Mouse (Mus musculus): ENCODE results near the gene Mier1. TPM values are rescaled to one million over a fixed set of nuclear protein-coding genes. Genes with fewer than 3 reads are reported as not detected.

Mier1 gene
- total RNA-seq (2022) = 10 to 100 TPM; 27.8 to 32.0 (median 29.6) TPM

DNA sequence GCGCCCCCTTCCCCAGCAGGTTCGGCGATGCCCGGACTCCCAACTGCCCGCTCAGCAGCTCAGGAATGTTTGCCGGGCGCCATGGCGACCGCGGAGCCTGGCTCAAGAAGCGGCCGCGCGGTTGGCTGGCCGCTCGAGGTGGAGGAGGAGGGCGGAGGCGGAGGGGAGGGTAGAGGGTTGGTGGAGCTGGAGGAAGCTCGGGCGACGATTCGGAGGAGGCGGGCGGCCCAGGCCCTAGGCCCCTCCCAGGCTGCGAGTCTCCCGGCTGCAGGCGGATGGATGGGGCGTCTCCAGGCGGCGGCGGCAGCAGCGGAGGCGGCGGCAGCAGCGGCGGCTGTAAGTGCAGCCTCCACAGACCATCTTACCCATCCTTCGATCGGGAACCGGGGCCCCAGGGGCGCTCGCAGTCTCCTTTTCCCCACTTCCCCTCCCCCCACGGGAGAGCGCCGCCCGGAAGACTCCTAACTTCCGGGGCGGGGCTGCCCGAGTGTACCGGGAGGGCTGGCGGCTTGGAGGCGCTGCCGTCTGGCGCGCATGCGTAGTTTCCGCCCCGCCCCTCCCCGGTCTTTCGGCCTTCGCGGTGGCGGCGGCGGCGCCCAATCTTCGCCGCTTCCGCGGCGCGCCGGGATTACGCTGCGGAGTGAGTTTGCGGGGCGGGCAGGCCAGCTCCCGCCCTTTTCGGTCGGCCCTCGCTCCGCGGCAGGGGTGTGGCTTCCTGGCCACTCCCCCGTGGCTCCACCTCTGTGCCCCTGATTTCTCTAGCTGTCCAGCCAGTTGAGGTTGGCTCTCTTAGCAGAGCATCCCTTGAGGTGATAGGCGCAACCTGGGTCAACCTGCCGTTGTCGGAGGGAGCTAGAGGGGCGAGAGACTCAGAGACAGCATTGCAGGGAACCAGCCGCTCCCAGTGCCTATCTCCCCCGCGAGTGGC lies at the start of gene Mier1, which contains the start of gene Wdr78:
Gene Mier1 (plus strand): TSS at position 207 of the 928 bp plus-strand sequence.
Gene Wdr78 (minus strand): TSS at position 372 of the 928 bp plus-strand sequence.
- DNase-seq (ENCODE audit: low spot score) = peak; percentile 93

DNA sequence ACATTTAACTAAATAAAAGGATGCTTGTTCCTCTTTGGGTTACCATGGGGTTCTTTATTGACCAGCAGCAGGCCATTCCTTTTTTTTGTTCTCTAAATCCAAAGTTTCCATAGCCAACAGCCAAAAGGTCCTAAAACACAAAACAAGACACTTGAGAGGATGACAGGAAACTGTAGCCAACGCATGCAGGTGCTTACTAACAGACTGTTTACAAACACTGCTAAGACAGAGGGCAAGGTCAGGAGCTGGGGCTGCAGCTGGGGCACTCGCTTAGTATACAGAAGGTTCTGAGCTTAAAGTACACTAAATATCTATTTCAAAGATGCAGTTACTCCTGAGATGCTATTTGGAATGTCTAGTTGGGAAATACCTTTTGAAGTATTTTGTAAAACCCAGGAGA lies 49.8 kb upstream of the Mier1 start:
- no peak for DNase-seq (ENCODE audit: low spot score)

DNA sequence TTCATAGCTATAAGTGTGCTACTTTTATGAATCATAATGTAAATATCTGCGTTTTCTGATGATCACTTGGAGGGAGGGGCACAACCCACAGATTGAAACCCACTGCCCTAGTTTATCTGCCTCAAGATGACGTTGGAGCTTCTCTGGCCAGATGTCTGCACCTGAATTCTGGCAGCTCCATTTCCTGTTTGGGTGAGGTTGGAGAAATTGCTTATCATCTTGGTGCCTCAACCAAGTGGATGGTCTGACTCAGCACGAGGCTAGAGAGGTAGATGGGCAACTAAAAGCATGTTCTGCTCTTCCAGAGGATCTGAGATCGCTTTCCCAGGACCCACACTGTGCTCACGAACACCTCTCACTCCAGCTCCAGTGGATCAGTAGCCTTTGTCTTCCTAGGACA lies 49.2 kb upstream of the Mier1 start:
- no peak for DNase-seq (ENCODE audit: low spot score)

DNA sequence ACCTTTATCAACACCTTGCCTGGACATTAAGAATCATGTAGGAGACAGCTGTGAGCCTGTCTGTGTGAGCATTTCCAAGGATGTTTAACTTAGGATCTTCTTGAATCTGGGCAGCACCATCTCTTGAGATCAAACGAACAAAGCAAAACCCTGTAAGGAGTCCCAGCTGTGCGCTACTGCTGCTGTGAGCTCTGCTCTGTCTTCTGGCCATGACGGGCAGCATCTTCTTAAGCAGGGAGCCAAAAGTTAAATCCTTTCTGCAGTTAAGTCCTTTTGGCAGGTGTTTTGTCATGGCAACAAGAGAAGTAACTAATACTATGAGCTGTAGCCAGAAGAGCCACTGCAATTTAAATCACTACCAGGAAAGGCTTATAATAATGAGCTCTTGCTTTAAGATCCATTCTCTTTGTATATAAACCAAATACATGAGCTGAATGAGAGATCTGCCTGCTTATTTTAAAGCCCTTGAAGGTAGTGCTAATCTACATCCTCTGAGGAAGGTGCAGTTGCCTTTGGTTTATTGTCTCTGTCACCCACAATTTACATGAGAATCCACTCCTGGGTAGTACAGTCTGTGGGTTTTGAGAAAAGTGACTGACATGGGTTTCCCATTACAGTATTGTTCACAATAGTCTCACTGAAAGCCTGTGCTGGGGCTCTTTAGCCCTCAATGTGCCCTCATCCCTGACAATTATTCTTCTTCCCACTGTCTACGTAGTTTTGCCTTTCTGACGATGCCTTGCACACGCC lies 46.1 kb upstream of the Mier1 start:
- no peak for DNase-seq (ENCODE audit: low spot score)

DNA sequence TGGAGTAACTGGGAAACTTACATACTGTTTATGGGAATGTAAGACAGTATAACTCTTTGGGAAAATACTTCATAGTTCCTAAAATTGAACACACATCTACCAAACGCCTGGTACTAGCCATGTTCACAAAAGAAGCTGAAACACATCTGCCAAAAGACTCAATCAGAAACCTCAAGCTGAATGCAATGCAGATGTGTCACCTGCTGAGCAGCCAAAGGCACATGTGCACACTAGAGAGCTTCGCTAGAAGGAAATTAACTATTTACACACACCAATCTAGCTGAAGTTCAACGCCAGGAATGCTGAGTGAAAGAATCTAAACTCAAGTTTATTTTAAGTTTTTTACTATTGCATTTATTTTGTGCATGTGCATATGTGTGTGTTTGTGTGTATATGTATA lies 43.6 kb upstream of the Mier1 start:
- no peak for DNase-seq (ENCODE audit: low spot score)

DNA sequence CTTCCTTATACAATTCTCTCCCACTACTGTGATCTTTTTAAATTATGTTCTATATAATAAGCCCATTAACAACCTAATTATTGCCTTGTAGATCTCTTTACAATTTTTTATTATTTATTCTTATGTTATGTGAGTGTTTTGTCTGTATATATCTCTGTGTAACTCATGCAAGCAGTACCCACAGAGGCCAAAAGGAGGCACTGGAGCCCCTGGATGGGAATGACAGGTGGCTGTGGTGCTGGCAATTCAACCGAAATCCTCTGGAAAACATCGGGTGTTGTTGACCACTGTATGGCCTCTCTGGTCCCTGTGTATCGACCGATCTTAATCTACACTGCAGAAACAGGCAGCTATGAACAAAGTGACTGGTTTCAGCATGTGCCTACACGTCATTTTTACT lies 29.0 kb upstream of the Mier1 start:
- no peak for DNase-seq (ENCODE audit: low spot score)

DNA sequence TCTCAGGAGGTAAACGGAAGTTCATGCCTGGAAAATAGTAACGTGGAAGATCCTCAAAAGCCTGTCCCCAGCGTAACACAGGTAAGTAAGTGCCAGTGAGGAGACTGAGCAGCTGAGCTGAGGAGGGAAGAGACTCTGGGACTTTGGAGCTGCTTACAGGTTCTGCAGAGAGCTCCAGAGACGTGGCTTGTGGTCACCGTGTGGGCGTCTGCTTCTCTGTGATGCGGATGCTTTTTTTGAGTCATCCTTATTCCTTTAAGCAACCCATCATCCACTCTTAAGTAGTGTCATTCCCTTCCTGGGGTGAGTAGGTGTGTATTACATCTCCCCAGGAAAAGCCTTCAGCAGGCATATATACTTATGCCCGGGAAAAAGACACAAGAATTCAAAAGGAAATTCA lies 18.3 kb upstream of the Mier1 start:
- no peak for DNase-seq (ENCODE audit: low spot score)

DNA sequence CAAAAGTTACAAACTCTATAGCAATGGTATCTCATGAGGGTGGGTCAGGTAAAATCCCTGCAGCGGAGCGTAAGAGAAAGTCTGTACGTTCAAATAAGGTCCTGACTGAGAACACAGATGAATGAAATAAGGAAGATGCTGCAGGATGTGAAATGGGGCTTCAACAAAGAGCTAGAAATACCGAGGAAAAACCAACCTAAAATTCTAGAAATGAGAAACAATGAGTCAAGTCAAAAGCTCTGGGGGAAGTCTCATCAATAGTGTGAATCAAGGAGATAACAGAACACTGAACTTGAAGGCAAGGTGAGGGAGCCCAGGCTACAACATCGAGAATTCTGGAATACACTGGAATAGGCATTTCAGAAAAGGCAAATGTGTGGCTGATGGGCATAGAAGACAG lies 15.7 kb upstream of the Mier1 start:
- DNase-seq (ENCODE audit: low spot score) = no peak

DNA sequence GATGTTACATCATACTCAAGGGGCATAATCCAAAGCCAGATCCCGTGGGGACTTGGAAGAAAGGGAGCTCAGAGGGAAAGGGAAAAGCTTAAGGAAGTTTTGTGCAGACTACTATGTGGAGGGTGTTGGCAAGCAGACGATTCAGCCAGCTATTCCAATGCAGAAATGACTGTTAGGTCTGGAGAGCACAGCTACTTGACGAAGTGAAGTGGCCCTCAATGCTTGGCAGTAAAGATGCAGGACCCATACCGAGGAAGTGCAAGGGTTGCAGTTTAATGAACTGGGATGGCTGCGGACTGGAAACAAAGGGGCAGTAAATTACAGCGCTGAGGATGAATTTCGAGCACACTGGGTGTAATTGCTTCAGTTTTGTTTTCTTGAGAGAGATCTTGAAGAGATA lies 1.5 kb upstream of the Mier1 start:
- no peak for DNase-seq (ENCODE audit: low spot score)

DNA sequence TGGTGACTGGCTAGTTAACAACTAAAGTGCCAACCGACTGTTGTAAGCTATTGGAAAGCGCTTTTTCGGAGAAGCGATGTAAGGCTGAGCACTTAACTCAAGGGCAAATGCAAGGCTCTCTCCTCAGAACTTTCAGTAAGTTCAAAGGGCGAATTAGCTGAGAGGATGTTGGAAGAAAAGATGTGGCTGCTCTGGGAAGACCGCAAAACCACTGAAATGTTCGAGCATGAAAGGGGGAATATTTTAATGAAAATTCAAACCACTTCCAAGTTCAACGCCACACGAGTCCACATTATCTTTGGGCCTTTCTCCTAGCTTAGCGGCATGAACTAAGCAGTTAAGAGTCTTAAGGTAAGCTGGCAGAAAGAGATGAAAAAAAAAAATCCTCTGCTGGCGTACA lies 788 bp upstream of the Mier1 start:
- no peak for DNase-seq (ENCODE audit: low spot score)

DNA sequence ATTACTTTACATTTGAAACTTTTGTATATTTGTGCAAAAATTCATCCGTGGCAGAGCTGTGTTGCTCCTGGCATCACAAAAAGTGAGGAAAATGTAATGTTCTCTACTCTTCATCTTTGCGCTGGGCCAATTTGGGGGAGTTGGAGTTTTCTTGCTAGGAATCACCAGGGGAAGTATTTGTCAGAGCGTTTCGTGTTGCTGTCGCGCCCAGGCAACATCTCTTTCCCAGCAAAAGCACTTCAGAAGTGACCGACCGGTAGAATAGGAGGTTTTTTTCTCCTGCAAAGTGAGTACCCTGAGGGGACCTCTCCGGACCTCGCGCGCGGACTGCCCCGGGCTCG lies 4.7 kb downstream of the Mier1 start:
- no peak for DNase-seq (ENCODE audit: low spot score)

DNA sequence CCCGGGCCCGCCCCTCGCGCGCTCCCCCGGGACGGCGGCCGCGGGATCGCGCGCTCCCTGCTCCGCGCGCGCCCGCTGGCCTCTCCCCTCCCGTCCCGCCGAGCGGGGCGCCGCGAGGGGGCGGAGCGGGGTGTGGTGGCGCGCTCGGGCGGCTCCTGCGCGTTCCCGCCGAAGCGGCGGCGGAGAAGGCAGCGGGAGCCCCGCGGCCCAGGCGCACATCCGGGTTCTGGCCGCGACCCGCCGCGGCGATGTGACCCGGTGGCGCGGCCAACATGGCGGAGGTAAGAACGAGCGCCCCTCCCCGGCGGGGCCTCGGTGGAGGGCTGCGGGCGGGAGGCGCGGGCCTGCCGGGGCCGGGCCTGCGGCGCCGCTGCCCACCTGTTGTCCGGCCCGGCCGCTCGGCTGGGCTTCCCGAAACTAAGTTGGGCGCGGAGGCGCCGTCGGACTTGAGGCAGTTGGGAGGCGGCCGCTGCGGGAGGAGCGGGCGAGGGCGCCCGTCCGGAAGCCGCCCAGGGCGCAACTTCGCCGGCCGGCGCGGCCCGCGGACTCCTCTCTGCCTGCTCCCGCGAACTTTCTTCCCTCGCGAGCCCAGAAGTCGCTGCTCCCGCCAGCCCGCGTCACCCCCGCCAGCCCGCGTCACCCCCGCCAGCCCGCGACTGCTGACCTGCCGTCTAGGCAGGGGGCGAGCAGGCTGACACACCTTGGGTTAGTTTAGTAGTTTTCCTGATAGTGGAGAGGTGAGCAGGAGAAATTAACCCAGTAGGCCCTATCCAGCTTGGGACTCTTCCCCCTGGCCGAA lies 5.2 kb downstream of the Mier1 start:
- peak; percentile 78 for DNase-seq (ENCODE audit: low spot score)

DNA sequence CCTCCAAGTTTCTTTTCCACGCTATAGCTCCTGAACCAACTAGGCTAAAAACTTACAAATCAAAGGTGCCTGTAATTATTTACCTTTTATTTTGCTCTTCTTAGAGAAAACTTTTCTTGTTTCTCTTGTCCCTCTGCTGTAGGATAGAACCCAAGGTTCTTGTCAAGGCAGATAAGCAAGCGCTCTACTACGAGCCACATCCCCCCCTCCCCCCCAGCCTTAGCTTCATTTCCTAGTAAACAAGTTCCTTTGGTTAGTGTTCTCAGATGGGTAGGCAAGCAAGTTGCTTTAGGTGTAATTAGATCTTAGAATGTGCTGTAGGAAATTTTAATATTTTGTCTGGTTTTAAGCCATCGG lies 5.8 kb downstream of the Mier1 start:
- no peak for DNase-seq (ENCODE audit: low spot score)

DNA sequence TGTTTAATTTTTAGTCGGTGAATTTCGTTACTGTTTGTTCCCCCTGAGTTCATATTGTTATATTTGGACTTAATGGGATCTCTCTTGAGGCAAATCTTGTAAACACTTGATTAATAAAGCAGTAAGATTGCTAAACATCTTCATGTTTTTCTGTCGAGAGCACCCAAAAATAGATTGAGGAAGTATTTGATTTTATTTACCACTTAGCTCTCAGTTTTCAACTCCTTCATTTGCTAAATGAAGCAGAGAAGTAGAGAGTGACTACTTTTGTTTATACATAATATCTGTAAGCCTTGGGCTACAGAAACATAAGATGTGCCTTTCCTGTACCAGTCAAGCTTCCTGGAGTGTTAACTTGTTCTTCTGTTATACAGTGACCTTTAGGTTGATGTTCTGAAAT lies 6.2 kb downstream of the Mier1 start:
- DNase-seq (ENCODE audit: low spot score) = no peak

DNA sequence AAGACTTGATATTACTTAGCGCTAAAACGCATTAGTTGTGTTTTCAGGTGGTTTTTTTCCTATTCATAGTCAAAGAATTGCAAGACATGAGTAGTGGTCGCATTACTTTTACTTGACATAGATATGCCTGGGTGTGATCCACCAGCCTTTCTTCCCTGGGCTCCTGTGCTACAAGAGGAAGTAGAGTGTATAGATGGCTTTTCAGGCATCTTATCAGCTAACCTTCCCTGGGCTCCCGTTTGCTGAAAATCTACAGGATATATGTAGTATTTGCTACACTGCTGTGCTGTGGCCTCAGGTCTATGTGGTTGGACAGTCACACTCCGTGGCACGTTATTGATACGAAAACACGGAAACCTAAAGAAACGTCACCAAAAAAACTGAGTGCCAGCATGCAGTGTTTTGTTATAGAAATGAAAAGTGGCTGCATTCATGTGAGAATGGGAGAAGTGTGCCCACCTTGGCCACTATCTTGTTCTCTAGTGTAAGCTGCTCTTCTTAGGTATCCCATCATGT lies 6.7 kb downstream of the Mier1 start:
- no peak for DNase-seq (ENCODE audit: low spot score)

DNA sequence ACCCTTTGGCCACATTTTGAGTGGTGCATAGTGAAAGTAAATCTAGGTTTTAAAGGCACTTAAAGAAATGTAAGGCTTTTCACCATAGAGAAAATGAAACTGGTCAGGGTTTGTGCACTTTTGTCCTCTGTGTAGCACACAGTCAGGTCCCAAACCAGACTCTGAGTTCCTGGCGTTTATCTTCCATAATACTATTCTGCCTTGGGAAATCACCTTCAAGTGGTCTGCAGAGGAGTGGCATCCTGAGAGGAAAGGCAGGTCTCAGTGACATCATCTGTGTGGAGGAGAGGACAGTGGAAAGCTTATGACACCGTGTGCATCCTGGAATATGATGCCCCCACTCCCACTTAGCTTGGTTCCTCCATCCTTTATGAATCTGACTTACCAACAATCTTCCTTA lies 8.9 kb downstream of the Mier1 start:
- no peak for DNase-seq (ENCODE audit: low spot score)

DNA sequence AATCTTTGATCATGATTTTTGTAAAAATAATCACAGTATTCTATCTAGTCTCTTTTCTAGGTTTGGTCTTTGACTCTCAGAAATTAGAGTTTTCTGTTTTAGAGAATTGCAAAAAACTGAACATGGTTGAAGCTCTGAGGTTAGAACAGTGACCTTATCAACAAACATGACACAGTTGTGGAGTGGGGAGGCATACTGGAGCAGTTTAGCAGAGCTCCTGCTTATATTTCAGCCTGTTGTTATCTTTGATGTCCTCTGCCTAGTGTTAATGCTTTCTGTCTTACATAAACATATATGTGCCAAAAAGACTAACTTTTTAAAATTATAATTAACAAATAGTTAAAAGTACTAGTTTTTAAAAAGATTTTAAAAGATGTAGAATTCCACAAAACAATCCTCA lies 9.4 kb downstream of the Mier1 start:
- DNase-seq (ENCODE audit: low spot score) = no peak

DNA sequence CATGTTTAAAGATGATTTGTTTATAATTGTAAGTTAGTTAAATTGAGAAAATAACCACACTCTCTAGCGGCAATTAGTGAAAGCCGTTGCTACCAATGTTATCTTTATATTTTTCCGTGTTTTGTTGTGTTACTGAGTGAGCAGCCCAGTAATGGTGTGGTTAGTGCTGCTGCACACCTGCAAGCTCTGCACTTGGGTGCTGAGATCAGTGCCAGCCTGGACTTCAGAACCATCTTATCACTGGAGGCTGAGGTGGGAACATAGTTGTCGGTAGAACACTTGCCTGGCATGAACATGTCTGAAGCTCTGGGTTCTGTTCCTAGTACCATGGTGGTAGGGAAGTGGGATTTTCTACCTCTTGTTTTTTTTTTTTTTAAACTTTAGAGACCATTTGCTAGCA lies 12.3 kb downstream of the Mier1 start:
- DNase-seq (ENCODE audit: low spot score) = no peak

DNA sequence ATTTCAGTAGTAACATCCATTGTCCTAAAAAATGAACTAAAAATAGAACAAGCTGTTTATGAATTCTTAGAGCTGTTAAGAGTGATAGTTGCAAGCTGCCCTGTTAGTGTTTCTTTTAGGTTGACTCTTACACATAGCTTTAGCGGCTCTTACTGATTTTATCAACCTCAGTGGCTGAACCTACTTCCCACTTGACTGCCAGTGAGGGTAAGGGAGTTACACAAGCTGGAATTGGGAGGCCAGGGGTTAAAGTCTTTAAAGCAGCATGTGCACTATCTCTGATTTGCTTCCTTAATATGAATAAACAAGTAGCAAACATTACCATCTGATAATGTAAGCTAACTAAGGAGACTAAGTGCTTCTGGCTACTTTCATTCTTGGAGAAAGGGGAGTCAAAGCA lies 22.8 kb downstream of the Mier1 start:
- DNase-seq (ENCODE audit: low spot score) = no peak

DNA sequence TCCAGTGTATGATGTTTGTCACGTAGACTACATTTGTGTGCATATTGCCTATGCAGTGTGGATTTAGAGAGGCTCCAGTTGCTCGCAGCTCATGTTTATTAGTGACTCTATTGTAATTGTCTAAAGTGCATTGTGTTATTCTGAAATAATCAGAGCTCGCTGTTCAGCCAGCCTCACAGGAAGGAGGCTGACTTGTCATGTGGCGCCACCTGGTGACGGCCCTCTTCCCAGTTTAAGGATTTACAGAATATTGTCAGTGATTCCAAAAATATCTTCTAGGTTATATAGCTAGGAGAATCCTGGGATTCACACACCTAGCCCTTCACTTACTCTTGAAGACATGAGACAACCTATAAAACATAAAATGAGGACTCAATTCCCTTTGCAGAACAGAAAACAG lies 32.1 kb downstream of the Mier1 start:
- DNase-seq (ENCODE audit: low spot score) = peak; percentile 69

DNA sequence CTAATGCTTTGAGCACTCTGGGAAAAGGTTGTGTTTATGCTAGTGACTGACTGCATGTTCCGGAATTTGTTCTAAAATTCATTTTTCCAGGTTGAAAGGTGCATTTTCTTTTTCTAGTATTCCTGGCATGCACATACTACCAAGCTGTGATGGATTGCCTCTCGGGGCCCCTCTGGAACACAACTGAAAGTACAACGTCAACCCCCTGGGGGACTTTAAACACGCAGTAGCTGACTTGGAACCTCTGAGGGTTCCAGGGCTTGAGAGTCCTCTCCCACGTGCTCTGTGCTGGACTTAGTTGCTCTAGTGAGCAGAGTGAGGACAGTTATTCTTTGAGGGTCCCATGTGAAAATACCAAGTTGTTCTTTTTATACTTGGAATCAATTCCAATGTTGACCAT lies 37.8 kb downstream of the Mier1 start:
- DNase-seq (ENCODE audit: low spot score) = no peak

DNA sequence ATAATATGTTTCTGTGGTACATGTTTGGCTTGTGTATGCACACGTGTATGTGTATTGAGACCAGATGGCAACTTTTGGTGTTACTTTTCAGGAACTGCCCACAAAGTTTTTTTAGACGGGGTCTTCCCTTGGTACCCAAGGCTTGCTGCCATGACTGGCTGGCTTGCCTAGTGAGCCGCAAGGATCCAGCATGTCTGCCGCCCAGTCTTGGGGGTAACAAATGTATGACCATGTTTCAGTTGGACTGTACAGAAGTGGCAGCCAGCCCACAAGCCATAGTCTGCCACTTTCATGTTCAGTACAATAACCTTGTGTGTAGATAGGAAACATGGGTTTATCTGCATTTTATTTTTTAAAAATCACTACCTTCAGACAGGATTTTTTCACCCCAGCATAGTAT lies 44.6 kb downstream of the Mier1 start:
- DNase-seq (ENCODE audit: low spot score) = no peak
